Mouse (Mus musculus) urinary bladder, adult 2 months (tissue): ENCODE measurements around the gene Gm44502. TPM values are rescaled to one million over a fixed set of nuclear protein-coding genes. Genes with fewer than 3 reads are reported as not detected.

Experiments
- DNase-seq: peaks from one replicate; pipeline ENCODE4 v3.0.0; 2022; ENCODE audit warnings: low spot score
- polyA plus RNA-seq: library from polyadenylated mRNA; depleted of rRNA; stranded (reverse); fragments of >200 nt; gene quantifications from 2 replicates; pipeline ENCODE4 v1.2.3, GENCODE M21; 2012

The Gm44502 gene
- polyA plus RNA-seq, 1 experiment = 0.06 TPM

DNA sequence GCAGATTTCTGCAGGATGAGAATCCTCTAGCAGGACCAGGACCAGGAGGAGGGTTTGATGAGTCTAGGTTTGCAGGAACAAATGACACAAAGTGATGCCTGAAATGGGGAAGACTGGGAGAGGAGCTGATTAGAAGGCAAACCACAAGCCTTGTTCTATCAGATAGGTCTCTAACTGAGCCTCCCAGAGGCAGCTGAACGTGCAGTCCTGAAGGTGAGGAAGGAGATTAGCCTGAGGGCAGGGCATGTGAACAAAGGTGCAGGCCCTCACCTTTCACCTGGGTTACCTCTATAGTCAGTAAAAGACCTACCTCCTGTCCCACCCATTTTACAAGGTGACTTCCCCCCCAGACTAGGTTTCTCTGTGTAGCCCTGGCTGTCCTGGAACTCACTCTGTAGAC lies 29.8 kb downstream of the Gm44502 start:
- DNase-seq = no peak

DNA sequence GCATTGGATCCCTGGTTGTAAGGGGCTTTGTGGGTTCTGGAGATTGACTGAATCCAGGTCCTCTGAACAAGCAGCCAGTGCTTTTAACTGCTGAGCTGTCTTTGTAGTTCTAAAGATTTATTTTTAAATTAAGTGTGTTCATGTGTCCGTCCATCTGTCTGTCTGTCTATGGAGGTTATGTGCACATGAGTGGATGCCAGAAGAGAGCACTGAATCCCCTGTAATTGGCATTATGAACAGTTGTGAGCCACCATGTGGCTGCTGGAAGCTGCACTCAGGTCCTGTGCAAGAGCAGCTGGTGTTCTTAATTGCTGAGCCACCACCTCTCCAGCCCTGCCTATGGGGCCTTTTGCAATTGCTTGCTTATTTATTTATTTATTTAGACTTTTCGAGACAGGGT lies 31.4 kb downstream of the Gm44502 start:
- DNase-seq = no peak

DNA sequence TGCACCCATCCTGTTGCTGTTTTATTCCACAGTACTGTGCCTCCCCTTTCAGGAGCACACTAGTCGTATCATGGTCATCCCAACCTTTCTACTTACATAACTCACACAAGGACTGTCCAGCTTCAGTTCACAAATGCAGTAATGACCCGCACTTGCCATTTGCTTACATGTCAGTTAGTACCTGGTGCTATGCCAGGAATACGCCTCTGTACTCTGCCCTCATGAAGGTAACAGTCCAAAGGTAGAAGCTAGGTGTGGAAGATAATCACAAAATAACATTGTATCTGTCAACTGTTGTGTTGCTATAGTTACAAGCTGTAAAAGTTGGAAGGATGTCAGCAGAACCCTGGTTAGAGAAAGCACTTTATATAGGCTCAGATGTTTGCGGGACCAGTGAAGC lies 32.6 kb downstream of the Gm44502 start:
- DNase-seq = no peak

DNA sequence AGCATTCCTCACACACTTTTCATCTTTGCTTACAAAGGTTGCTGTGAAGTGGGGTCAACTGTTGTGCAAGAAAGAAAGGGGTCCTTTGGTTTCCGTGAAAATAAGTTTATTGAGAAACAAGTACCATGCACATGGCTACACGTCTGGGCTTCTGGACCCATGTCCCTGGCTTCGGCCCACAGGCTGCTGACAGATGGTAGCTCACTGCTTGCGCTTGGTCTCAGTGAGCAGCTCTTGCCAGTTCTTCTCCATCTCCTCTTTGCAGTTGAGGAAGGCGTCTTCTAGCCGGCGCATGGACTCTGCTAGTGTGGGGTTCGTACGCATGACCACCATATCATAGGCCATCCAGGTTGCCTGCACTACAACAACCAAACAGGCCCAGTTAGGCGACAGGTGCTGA lies 39.4 kb downstream of the Gm44502 start:
- DNase-seq = no peak

DNA sequence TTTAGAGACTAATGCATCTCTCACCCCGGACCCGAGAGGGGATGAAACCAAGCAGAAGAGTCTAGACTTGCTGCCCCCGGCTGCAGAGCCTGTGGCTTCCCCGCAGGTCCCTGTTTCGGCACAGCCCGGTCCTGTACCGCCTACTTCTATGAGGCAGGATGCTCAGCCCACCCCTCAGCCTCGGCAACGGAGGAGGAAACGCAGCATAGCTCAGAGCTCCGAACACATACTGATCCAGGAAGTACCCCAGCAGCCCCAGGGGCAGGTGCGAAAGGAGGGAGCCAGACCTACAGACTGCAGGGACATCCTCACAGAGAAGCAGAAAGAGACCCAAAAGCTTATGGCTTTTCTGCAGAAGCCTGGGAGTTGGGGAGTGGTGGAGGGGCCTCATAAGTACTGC lies 42.4 kb downstream of the Gm44502 start:
- DNase-seq = no peak

DNA sequence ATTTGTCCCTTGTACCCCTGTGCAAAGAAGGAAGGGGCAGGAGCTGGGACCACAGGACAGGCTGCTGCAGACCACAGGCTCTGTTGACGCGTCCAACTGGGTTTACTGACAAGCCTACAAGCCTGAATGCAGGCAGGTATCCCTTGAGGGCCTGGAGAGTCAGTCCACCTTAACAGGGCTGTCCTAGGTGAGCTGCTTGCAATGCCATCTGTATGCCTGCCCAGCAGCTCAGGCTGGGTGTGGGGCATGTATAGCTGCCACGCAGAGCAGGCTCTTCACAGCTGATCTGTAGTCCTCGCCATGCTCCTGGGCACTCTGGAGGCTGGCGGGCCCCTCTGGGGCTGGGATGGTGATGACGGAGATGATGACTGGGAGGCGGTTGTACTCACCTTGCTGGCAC lies 44.9 kb downstream of the Gm44502 start, which contains the start of gene Klhdc7b:
Gene Klhdc7b (plus strand): TSS at position 301 of the 400 bp plus-strand sequence.
- no peak for DNase-seq

DNA sequence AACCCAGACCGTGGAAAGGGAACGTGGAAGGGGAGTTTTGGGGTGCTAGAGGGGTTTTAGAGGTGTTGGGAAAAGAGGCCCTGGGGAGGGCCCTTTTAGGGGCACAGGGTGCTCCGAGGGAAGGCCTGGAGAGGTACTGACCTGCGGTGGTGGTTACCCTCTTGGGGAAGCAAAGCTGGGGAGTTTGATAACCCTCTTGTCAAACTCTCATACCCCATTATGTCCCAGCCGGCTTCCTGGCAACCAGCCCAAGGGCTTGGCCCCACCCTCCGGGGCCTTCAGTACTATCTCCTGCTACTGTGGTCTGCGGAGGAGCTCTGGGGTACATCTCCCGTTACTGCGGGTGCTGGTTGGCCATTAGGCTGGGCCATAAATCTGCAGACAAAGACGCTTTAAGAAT lies 50.1 kb downstream of the Gm44502 start:
- DNase-seq = no peak

DNA sequence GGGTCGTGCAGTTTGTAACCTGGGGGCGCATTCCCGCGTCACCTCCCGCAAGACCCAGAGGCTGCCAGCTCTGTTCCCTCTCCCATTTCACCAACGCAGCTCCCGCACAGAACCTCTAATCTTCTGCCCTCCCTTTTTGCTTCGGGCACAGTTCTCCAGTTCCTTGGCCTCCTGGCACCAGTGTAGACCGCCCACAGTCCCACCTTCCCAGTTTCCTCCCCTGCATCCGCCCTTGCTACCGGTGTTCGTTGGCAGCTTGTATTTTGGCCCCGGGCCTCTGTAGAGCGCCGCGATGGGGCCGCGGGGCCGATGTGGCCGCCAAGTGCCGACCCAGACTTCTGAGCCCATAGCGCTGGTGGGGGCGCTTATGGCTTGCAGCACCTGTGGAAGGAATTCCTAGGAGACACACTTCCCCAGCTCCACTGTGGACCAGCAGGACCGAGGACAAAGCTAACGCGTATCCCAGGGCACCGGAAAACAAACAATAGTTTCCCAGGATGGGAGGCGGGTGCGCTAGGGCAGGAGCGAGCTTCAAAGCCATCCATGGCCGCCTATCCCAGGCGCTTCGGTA lies 50.6 kb downstream of the Gm44502 start, which contains the start of gene Odf3b:
Gene Odf3b (minus strand): TSS at position 452 of the 571 bp plus-strand sequence.
- no peak for DNase-seq

DNA sequence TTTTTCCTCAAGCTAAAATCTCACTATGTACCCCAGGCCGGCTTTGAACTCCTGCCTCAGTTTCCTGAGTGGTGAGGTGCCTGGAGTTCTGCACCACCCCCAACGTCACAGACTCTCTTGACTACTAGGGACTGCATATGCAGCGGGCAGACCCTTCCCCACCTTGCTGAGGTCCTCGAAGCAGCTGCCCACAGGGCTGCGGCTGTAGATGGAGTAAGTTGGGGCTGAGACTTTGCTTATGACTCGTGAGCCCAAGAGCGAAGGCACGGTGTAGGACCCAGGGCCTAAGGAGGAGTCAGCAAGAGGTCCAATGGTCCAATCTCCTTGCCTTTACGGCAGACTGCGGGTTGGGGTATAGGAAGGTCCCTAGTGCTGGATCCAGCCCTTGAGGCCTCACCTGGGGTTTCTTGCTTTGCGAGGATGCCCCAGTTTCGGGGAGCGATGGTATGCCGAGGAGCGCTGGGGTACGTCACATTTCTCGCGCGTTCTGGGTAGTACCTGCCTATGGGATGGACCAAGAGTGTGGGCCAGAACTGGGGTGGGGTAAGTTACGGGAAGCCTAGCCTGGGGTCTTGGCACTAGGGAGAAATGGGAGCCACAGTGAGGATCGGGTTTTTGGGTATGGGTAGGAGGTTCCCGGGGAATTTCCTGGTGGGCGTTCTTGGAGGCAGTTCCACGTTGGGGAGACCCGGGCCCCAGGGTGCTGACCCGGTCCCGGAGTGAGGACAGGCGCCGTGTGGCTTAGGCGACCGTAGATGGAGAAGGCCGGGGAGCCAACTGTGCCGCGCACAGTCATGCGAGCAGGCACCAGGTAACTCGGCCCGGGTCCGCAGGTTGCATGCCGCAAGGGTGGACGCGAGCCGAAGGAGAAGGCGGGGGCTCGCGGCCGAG lies 51.3 kb downstream of the Gm44502 start:
- DNase-seq = no peak

DNA sequence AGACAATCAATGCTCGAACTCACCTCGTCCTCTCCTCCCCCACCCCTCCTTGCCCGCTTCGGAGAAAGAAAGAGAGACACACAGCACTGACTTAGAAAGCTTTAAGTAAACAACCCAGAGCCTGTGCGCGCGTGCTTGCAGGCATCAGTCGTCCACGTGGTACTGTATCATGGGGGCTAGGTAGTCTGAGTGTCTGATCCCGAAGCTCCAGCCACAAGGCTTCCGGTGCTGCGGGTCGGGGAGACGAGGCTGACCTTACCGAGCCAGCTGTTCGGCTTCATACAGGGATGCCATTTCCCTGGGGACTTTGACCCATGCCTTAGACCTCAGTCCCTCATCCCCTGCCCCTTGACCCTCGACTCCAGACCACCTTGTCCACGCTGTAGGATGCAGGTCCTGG lies 52.1 kb downstream of the Gm44502 start:
- no peak for DNase-seq

DNA sequence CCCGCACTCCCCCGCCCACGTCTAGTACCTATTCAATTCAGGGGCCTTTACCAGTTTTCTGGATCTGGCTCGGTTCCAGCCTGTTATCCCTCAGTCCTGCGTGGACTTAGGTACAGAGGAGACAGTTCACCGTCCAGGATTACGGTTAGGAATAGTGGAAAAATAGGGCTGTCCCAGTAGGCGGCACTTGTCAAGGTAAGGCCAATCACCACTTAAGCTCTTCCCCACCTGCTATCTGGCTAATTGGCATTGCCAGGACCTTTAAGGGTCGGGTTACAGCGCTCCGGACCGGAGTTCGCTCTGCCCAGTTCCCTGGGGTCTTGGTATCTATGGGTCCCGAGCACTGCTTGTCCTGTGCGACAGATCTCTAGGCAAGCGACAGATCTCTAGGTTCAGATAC lies 52.5 kb downstream of the Gm44502 start, which contains the start of gene Tymp:
Gene Tymp (minus strand): TSS at position 83 of the 400 bp plus-strand sequence.
- no peak for DNase-seq

DNA sequence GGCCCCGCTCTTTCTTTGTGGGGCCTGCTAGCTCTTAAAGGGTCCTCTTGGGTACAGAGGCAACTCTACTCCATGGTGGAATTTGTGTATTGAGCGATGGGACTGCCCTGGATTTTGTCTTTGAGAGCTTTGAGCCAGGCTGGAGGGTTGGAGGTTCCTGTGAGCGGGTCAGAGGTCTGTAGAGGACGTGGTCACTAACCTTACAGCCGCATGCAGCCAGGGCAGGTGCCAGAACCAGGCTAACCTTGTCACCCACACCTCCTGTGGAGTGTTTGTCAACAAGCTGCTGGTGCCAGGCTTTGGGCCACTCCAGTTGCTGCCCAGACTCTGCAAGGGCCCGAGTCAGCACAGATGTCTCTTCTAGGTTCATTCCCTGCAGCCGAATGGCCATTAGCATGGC lies 53.5 kb downstream of the Gm44502 start:
- DNase-seq = no peak

DNA sequence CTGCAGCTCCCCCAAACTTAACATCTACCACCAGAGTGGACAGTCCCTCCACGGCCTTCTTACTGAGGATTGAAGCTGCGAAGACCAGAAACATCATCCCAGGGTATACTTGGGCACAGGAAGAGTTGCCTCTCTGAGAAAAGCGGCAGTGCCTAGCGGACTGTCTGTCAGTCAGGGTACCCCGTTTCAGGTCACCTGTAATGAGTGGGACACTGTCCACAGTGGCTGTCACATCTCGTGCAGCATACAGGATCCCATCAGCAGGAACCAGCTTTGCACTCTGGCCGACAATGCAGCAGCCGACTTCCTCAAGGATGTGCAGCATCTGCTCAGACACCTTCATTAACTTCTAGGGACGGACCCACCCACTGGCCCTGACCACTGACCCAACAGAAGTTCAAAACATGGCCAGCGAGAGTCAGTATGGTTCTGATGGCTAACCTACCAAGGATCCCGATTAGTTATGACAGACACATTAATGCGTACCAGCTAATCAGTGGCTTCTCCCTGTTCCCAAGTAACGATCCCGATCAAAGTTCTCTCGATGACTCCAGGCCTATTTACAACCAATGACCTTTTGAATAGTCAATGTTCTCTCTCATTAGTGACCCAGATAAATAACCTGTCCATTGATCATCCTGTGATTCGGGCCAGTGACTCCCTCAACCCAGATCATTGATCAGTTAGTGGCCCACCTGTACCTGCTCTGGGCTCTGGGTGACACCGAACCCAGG lies 54.5 kb downstream of the Gm44502 start:
- no peak for DNase-seq

DNA sequence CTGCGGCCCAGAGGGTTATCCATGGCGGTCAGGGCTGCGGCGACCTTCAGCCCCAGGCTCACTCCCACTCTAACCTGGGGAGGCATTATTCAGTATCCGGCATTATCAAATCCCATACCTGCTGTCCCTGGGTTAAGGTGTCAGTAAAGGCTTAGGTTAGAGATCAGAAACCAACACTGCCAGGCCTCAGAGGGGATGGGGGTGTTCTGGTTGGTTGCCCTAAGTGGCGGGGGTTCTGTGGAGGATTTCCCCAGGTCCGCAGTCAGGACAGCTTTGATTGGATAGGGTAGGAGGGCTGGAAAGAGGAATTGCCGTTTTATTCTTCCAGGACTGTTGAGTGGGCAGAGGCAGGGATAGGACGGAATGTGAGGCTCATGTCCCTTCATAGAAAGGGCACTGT lies 55.2 kb downstream of the Gm44502 start:
- DNase-seq = no peak

DNA sequence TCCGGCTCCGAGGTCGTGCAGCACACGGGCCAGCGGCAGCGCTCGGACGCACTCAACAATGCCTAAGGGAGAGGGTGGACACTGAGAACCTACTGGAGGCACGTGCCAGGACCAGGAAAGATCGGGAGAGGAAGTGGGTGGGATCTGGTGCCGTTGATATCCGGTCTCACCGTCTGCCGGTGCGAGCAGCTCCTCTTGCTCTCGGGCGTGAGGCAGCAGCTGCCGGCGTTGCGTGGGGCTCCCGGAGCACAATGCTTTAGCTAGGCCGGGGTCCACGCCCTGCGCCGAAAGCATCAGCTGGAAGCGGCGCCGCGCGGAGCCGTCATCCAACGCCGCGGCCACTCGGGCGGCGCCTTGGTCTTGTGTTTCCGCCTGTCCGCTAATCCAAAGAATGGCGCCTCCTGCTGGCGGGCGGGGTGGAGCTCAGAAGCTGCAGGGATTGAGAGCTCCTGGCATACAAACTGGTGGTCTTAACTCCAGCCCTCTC lies 55.7 kb downstream of the Gm44502 start, which contains the start of gene Sco2:
Gene Sco2 (minus strand): TSS at position 85 of the 487 bp plus-strand sequence.
- DNase-seq = peak; percentile 96

DNA sequence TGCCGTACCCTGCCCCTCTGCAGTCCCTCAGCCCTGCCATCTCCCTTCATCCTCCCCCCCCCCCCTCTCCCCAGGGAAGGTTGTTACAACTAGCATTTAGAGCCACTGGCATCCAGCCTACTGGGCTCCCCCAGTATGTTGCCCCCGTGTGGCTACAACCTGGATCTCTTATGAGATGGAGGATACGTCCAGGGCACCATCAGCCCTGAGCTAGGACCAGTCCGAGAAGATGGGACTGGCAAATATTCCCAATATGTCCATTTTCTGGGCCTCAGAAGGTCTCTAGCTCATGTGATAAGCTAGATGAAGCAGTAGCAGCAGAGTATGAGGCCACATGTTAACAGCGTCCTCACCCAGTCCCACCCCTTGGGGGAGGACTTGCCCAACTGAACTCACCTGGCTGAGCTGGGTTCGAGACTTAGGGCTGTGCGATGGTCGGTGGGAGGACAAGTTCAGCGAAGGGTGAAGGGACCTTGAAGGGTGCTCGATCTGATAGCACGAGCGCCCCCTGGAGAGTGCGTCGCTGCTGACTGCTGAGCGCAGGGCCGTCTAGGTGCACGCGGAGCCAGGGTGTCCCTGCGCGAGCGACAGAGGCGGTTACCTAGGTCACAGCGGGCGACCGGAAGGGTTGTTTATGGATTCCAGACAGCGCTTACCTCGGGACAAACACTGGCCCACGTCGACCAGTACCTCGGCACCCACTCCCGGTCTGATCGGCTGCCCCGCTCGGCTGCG lies 56.3 kb downstream of the Gm44502 start:
- DNase-seq = peak; percentile 67

DNA sequence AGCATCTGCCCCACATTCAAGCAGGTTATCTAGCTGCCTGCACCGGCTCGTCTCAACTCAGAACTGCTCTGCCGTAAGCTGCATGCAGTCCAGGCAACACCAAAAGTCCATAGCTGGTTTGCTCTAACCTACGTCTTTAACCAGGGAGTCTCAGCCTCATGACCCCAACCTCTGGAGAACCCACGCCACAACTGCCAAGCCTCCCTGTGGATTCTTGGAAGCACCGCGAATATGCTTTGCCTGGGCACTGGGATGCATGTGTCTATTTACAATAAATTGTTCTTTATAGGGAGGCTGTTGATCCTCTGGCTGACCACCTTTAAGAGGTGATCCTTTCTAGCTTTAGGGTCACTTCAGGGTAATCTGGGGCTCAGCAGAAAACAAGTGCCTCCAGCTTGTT lies 57.0 kb downstream of the Gm44502 start:
- DNase-seq = no peak

DNA sequence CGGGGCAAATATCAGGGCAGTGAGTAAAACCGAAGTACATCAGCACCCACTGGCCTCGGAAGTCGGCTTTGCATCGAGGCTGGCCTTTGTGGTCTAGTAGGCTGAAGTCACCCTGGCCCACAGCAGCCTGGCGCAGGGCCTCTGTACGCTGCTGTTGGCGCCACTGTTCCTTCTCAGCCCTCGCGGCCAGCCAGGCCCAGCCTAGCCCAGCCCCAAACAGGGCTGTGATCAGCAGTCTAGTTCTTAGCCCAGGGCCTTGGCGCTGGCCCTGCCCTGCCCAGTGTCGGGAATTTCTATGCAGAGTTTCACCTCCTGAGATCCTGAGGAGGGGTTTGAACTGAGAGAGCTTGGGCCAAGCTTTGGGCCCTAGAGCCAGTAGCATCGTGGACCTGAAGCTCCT lies 57.4 kb downstream of the Gm44502 start:
- DNase-seq = no peak
